Mouse (Mus musculus): ENCODE measurements around the gene Klhl36. TPM values are rescaled to one million over a fixed set of nuclear protein-coding genes. Genes with fewer than 3 reads are reported as not detected.

Gene Klhl36
- total RNA-seq, 2 experiments from 2014 or later: 2.7 to 8.5 TPM

DNA sequence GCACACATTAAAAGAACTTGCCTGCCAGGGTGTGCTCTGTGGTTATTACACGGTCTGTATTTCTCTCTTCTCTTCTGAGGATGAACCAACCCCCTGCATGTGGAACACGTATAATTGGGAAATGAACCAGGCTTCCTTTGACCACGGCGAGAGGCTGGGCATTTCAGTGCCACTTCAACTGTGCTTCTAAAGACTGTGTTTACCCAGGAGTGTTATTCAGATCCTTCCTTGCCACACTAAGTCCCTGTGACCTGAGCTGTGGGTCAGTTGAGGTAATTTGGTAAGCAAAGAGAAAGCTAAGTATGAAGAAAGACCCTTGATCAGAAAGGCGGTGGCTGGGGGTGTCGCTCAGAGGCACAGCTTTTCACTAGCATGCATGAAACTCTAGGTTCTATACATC lies 19.2 kb downstream of the Klhl36 start:
- no peak for ATAC-seq (ENCODE audit: poor library complexity, severe bottlenecking)

DNA sequence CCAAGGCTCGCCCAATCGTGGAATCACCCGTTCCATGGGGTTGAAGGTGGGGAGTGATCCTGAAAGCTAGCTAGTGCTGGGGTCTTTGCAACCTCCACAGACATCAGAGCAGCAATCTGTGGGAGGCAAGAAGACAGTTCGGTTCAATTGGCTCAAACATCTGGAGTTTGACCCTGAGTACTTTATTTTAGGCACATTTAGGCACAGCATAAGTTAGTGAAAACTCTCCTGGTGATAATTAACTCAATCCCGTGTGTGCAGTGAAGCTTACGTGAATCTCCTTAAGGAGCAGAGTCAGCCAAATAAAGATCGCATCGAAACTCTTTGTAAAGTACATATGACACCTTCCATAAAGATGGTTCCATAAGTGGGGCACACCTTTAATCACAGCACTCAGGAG lies 19.9 kb downstream of the Klhl36 start:
- ATAC-seq (ENCODE audit: poor library complexity, severe bottlenecking): no peak

DNA sequence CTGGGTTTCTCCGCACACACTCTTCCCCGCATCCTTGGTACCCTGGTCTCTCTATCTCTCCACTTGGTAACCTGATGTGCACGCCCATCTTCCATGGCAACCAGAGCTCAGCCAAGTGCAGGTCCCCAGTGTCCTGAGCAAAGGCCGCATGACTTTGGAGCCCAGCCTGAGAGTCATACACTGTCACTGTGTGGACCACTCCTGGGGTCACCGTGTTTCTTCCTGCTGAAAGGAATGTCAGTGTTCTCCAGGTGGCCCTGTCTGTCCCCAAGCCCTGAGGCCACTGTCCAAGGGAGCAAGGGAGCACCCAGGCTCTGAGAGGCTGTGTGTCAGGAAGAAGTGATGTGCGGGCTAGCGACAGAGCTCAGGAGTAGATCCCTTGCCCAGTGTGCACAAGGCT lies 21.2 kb downstream of the Klhl36 start:
- ATAC-seq (ENCODE audit: poor library complexity, severe bottlenecking): no peak

DNA sequence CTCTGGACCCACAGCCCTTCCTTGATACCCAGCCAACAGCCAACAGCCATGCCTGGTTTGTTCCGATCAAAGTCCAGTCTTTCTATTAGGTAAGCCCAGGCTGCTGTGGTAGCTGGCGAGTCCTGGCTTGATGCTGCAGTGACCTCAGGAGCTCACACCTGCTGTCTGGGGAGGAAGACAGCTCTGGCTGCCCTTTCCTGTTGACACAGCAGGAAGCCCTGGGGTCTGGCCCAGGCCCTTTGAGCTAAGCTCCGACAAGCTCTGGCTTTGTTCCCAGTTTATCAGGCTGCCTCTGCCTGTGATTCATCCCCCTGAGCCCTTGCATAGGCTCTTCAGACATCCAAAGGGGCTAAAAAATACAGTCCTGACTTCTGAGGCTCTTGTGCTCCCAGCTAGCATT lies 23.5 kb downstream of the Klhl36 start:
- peak; percentile 35; the same call in 1 of the 2 replicates for ATAC-seq (ENCODE audit: poor library complexity, severe bottlenecking)

DNA sequence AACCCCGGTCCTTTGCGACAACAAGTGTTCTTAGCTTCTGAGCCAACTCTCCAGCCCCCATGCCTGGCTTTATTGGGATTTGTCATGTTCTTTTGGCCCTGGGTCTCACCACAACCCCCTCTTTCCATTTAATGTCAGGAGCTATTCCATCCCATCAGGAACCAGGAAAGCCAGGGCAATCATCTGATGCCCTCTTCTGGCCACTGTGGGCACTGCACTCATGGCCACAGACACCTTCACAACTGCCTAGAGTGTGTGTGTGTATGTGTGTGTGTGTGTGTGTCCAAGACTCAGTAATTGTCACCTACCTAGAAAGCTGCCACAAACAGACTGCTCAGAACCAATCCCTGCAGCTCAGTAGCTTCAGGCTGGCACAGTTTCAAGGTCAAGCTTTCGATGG lies 25.1 kb downstream of the Klhl36 start:
- peak; percentile 79 for ATAC-seq (ENCODE audit: poor library complexity, severe bottlenecking)

DNA sequence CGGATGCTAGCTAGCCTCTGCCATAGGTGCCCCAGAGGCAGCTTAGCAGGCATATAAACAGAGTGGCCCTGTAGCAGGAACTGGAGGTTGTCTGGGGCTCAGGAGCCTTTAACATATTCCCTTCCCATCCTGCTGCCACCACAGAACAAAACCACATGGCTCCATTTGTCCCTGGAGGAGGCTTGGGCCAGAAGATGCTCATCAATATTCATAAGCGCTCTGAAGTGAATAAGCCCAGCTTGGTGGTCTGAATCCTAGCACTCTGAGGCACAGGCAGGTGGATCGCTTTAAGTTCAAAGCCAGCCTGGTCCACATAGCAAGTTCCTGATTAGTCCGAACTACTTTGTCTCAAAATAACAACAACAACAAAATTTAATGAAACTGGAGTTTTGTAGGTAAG lies 25.9 kb downstream of the Klhl36 start:
- ATAC-seq (ENCODE audit: poor library complexity, severe bottlenecking): no peak

DNA sequence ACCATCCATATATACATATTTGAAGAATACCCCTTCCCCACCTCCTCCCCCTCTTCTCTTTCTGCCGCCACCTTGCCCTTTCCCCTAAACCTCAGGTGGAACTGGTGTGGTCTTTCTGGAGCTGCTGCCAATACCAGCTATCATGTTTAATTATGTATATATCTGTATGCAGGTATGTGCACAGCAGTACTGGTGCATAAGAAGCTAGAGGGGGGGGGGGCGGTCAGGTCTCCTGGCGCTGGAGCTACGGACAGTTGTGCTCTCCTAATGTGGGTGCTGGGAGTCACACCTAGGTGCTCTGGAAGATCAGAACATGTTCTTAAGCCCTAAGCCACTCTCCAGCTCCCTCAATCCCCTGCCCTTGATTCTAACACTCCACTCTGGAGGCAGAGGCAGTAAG lies 35.0 kb downstream of the Klhl36 start:
- ATAC-seq (ENCODE audit: poor library complexity, severe bottlenecking): no peak

DNA sequence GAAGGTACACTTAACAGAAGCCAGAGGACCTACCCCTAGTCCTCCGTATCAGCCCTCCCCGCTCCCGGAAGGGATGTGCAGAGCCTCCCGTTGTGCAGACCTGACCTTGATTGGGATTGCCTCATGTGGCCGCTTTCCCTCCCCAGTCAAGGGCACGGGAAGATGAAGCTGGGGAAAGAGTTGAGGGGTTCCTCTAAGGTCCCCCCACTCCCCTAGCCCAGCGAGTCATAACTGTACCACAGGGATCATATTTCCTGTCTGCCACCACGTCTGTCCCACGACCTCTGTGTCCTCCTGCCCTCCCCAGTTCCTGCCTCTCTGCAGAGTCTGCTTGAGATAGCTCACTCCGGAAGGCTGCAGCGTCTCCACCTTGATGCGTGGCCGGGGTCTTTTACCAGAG lies 35.9 kb downstream of the Klhl36 start:
- peak; percentile 43 for ATAC-seq (ENCODE audit: poor library complexity, severe bottlenecking)

DNA sequence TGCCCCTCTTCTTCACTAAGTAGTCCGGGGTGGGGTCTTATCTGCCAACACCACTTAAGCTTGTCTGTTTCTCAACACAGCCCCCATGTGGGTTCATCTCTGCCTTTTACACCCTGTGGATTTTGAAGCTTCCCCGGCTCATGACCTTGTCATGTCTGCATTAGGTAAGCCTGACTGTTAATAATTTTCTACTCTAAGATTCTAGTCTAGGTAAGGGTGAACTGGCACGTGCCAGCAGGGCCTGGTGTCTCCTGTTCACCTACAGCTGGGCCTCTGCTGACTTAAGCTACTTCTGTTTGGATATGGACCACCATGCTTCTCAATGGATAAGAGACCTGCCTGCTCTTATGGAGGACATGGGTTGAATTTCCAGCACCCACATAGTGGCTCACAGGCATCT lies 39.3 kb downstream of the Klhl36 start:
- ATAC-seq (ENCODE audit: poor library complexity, severe bottlenecking): no peak

DNA sequence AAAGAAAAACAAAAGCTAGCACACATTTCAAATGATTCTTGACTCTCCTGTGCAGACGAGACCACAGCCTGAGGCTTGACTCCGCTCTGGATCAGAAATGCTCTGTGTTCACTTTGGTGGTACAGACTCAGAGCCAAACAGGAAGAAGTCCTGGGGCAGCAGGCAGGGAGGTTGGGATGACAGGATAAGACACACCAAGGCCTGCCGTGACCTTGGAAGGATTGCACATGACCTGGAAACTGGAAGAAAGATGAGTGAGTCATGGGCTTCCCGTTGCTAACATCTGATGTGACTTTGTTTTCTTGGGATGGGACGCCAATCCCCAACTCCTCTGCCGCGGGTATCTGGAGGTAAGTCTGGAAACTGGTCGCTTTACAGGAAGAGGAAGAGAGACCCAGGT lies 39.9 kb downstream of the Klhl36 start:
- ATAC-seq (ENCODE audit: poor library complexity, severe bottlenecking): no peak

DNA sequence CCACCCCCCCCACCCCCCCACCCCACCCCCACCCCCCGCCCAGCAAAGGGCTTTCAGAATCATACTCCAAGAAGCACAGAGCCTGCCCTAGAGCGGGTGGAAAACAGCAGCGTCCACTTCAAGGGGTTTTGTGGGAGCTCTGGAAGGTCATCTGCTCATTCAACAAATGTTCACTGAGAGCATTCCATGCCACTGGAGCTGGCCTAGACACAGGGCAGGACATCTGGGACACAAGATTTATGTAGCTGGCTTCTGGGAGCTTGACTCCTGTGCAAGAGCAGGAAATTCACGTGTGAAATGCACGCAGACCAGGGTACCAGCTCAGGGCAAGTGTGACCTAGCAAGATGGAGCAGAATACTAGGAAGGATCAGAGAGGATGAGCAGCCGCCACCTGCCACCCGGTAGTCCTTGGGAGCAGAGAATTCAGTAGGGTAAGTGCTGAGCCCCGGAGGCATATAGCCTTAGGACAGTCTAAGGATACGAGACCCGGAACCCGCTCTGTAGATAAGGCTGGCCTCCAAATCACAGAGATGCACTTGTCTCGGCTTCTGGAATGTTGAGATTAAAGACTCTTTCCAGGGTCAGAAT lies 42.4 kb downstream of the Klhl36 start:
- no peak for ATAC-seq (ENCODE audit: poor library complexity, severe bottlenecking)

DNA sequence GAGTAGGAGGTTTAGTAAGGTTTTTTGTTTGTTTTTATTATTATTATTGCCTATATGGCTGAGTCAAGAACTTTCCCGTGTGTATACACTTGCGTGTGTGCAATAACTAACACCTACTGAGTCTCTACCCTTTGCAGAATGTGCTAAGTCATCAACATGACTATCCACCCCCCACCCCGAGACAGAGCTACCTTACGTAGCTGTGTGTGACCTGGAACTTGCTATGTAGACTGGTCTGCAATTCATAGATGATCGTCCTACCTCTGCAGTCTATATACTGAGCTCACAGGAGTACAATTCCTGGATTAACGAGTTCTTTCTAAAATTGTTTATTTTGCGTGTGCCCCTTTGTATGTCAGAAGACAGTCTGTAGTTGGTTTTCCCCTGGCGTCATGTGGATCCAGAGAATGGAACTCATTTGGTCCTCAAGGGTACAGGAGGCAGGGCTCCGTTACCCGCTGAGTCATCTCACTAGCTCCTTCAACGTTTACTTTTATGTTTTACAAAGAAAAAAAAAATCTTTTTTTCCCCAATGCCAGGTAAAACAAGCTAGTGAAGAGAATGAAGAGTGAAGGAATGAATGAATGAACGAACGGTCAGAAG lies 48.0 kb downstream of the Klhl36 start, which contains the start of gene Usp10:
Usp10 (plus strand) TSS at position 417 of the 603 bp plus-strand sequence.
- ATAC-seq (ENCODE audit: poor library complexity, severe bottlenecking): no peak

DNA sequence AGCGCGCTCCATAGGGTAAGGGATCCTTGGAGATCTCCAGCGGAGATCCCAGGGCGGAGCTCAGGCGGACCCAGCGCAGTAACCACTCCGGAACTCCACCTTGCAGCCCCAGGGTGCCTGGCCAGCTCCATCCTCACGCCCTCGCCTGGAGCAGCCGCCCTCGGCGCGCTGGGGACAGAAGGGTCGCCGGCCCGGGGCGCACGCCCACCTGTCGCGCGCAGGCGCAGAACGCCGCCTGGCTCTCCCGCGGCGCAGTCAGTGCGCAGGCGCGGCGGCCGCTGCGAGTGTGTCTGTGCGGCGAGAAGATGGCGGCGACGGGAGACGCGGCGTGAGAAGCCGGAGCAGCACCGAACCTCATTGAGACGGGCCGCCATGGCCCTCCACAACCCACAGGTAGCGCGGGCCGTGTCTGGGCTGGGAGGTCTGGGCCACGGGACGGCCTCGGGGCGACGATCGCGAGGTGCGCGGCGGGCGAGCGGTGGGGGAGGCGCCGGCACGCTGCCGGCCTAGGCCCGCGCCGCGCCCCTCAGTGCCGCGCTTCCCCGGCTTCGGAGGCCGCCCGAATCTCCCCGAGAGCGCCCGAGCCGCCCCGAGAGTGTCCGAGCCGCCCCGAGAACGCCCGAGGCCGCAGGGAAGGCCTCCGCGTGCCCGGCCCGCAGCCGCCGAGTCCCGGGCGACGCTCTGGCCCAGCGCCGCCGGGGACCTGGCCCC lies 48.6 kb downstream of the Klhl36 start, which contains the start of gene Gm20388:
Gm20388 (plus strand) TSS at position 295 of the 711 bp plus-strand sequence.
- ATAC-seq (ENCODE audit: poor library complexity, severe bottlenecking): peak; percentile 93

DNA sequence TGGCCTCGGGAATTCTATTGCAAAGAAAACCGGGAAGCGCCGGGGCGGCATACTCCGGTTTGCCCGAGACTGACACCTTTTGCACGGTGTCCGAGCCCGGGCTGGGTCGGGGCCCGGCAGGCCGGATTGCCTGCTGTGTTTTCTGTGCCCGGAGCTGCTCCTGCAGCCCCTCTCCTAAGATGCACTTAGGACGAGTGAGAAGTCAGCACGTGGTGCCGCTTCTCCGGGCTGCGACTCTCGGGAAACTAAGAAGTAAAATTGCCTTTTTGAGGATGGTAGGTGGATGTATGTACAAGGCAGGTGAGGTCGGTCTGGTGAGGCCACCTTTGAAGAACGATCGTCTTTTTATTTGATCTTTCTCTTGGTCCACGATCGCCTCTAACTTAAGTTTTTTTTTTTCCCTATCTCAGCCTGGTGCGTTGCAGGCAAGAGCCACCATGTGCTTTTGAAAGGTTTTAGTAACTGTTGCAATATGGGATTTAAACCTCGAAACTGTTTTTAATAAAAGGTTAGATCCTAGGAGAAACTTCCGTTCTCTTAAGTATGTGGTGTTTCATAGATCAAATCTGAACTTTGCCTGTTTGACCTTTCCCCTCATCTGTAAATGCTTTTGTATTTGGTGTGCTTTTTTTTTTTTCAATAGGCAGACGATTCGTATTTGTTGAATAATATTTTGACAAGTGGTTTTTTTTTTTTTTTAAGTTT lies 49.3 kb downstream of the Klhl36 start:
- ATAC-seq (ENCODE audit: poor library complexity, severe bottlenecking): no peak

DNA sequence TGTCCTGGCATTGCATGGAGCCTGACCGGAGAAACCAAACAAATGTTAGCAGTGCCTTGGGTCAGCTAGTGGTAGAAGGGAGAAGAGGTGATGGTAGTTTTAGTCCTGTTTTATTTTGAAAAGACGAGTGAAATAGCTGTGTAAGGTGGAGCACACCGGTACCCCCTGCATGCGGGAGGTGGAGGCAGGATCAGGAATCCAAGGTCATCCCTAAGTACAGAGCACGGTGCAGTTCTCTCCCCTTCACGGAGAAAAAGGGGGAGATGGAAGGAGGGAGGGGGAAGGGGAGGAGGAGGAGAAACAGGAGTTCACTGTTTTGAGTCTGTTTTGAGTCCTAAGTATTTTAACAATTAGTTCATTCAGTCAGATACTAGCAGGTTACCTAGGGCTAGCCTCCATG lies 50.6 kb downstream of the Klhl36 start:
- ATAC-seq (ENCODE audit: poor library complexity, severe bottlenecking): no peak

DNA sequence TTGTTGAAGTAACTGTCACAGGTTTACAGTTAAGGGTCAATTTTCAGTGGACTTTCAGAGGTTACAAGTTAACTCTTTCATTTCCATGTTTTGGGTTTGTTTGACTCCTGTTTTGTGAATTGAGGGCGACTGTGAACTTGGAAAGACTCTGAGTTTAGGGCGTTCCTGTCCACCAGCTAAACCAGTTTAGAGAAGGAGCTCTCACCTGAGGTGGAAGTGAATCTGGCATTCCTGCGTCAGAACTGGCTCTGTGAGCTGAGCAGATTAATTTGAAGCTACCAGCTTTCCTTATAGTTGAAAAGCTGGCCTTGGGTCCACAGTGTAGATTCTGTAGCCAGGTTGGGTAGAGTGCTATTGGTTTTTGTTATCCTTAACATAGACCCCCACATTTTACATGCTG lies 51.1 kb downstream of the Klhl36 start:
- ATAC-seq (ENCODE audit: poor library complexity, severe bottlenecking): no peak

DNA sequence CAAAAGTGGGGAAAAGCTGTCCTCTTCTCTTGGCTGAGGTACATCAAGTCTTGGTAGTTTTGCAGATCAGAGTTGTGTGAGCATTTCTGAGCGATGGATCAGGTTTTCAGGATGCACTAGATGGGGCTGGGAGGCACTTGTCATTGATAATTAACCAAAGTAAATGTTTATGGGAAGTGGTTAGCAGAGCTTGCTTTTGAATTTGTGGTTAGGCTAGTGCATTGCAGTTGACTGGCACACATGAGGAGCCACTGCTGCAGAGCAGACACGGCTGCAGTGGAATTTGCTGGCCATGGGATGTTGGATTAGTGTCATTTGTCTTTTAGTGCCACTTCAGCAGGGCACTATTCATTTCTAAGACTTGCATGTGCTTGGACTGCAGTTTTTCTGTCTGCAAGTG lies 52.1 kb downstream of the Klhl36 start:
- ATAC-seq (ENCODE audit: poor library complexity, severe bottlenecking): no peak

DNA sequence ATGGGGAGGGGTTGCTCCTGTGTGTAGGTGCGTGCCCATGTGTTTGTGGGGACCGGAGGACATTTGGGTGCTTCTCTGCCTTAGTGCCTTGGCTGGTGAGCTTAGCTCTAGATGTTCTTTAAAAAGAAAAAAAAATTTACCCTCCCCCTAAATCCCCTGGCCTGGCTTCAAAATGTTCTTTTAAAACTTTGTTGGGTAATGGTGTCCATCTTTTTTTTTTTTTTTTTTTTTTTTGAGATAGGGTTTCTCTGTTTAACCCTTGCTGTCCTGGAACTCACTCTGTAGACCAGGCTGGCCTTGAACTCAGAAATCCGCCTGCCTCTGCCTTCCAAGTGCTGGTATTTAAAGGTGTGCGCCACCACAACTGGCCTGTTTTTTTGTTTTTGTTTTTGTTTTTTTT lies 53.2 kb downstream of the Klhl36 start:
- no peak for ATAC-seq (ENCODE audit: poor library complexity, severe bottlenecking)

DNA sequence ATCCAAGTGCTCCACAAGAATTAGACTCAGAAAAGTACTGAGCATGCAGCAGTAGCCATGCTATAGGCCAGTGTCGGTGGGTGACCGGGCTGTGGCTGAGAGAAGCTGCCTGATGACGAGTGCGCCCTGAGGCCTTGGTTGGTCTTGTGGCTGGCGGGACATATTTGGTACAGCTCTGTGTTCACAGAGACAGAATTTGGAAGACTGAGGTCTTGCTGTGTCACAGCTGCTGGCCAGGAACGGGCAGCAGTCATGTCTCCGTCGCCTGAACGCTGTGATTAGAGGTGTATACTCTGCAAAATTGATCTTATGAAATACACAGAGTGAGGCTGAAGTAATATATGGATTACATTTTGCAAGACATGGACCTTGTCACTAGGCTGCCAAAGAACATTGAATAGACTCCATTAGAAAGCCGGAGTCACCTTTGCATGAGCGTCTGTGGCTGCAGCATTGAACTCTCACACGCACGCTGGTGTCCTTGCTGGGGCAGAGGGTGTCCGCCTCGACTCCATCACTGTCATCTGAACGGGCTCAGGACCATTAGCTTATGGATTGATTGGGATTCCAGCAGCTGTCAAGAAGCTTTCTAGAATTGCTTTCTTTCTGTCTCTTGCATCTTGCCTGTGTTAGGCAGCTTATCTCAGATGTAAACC lies 54.3 kb downstream of the Klhl36 start:
- no peak for ATAC-seq (ENCODE audit: poor library complexity, severe bottlenecking)

DNA sequence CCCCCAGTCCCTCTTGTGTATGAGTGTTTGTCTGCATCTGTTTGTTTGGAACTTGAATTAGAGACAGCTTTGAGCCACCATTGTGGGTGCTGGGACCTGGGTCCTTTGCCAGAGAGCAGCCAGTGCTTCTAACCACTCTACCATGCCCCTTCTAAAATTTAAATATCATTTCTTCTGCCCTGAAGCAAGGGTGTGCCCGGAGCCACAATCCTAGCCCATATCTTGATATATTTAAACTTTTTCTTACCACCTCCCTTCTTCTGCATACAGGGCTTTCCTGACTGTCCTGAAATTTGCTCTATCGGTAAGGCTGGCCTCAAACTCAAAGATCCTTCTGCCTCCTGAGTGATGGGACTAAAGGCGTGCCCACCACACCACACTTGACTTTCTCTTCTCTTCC lies 55.3 kb downstream of the Klhl36 start:
- ATAC-seq (ENCODE audit: poor library complexity, severe bottlenecking): no peak

DNA sequence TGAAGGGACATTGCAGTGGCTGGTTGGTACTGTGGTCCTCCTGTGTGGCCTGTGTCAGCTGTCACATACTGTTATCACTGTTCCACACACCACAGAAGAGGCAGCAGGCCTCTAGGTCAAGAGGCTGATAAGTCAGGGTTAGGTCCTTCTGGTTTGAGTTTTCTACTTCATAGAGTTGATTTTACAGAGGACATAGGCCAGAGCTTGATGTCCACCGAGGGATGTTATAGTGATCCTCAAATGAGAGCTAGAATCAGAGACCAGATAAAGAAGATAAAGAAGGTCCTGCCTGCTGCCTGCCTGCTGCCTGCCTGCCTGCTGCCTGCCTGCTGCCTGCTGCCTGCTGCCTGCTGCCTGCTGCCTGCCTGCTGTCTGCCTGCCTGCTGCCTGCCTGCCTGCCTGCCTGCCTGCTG lies 56.1 kb downstream of the Klhl36 start:
- peak; percentile 64 for ATAC-seq (ENCODE audit: poor library complexity, severe bottlenecking)

Data from megakaryocyte, adult 5-6 weeks (primary cell).